Mouse (Mus musculus) stomach, postnatal 0 days (tissue): ENCODE measurements at regions not wholly inside any gene's neighbourhood (a gene's known extent, or its start where the extent isn't known, plus 50 kb on each side); places are given as distances from the start of the nearest gene placed in this dataset.

ENCODE experiments used
- ATAC-seq: fragments of 200-750 bp; cut with Nextera tagmentation; 2 replicates; pipeline ENCODE4 v1.8.0; 2017; ENCODE audit not compliant: low FRiP score, low TSS enrichment
- DNase-seq: peaks from one replicate; pipeline ENCODE4 v3.0.0-alpha.2; 2016; ENCODE audit warnings: low spot score
- H3K27ac ChIP-seq: fragments of 300-500 bp; sonication (generic); replicated peaks from 2 replicates; pipeline ENCODE4 v1.5.1; 2014; ENCODE audit warnings: mild to moderate bottlenecking, control low read depth
- H3K27me3 ChIP-seq: fragments of 300-500 bp; sonication (generic); 2 replicates; pipeline ENCODE4 v1.6.1; 2014; ENCODE audit warnings: low read length; ENCODE audit not compliant: control insufficient read depth, insufficient read depth
- H3K36me3 ChIP-seq: fragments of 300-500 bp; sonication (generic); 2 replicates; pipeline ENCODE4 v1.6.1; 2014; ENCODE audit warnings: low read length, mixed read lengths; ENCODE audit not compliant: control insufficient read depth, insufficient read depth
- H3K4me1 ChIP-seq: fragments of 300-500 bp; sonication (generic); replicated peaks from 2 replicates; pipeline ENCODE4 v1.6.1; 2014; ENCODE audit warnings: antibody characterized with exemption; ENCODE audit not compliant: control insufficient read depth, insufficient read depth
- H3K4me2 ChIP-seq: fragments of 300-500 bp; sonication (generic); replicated peaks from 2 replicates; pipeline ENCODE4 v1.6.1; 2014; ENCODE audit warnings: low read depth, mild to moderate bottlenecking, control low read depth, moderate library complexity
- H3K4me3 ChIP-seq: fragments of 300-500 bp; sonication (generic); 2 replicates; pipeline ENCODE4 v1.5.1; 2014; ENCODE audit warnings: low read depth, low read length, control low read depth
- H3K9ac ChIP-seq: fragments of 300-500 bp; sonication (generic); 2 replicates; pipeline ENCODE4 v1.6.1; 2014; ENCODE audit warnings: mild to moderate bottlenecking, low read length, control low read depth, mixed read lengths
- H3K9me3 ChIP-seq: fragments of 300-500 bp; sonication (generic); 2 replicates; pipeline ENCODE4 v1.6.1; 2016; ENCODE audit warnings: low read length; ENCODE audit not compliant: control insufficient read depth
- CTCF ChIP-seq: IDR thresholded peaks from 2 replicates; pipeline ENCODE4 v1.5.1; 2016; ENCODE audit warnings: antibody characterized with exemption, low read depth, mild to moderate bottlenecking, moderate library complexity
- EP300 ChIP-seq: optimal IDR thresholded peaks from 2 replicates; pipeline ENCODE3; 2016; ENCODE audit warnings: antibody characterized with exemption
- WGBS: fragments of 180-500 bp; shearing (Covaris S2); extraction: QIAGEN DNeasy Blood & Tissue Kit; methylation state at CpG from one replicate; pipeline ENCODE4 v1.1.7; 2014; 5-methylcytosine and 5-hydroxymethylcytosine counted together

GRCm38 (mm10) chr7:133441169-133441568 lies 160.8 kb downstream of the Tex36 start:
- H3K9ac ChIP-seq, result no peak overlapping the region
- H3K4me3 ChIP-seq, result no peak overlapping the region
- no peaks in the 10 kb centered on the region for H3K9me3 ChIP-seq
- no peak overlapping the region for H3K27ac ChIP-seq
- no peak for DNase-seq
- no peaks in the 10 kb centered on the region for H3K27me3 ChIP-seq
- no peaks in the 10 kb centered on the region for H3K4me1 ChIP-seq
- WGBS, result 64% methylated on average over 6 of the region's 6 CpGs
- no peak for ATAC-seq
- H3K36me3 ChIP-seq, result no peaks in the 10 kb centered on the region
- H3K4me2 ChIP-seq, result no peak overlapping the region
- TF ChIP-seq CTCF, result no peak
- TF ChIP-seq EP300, result no peak

DNA sequence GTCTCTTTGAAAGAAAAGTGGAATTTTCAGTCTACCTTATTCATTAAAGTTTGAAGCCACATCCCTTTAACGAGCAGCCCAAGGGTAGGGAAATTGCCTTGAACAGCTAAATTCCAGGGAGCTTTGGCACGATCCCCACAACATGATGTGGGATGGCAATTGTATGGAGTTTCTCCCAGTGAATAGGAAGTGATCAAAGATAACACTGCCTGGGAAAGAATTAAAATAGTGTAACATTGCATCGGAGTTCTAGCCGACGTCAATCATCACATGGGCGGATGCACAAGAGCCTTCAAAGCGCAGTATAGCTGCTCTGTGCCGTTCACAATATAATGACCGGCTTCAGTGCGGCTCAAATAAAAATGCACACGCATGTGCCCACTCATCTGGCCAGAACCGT lies 161.2 kb downstream of the Tex36 start:
- WGBS, result 47% methylated on average over 12 of the region's 12 CpGs
- no peak overlapping the region for H3K9ac ChIP-seq
- H3K4me1 ChIP-seq, result no peaks in the 10 kb centered on the region
- TF ChIP-seq CTCF (no peak), EP300 (no peak)
- no peak overlapping the region for H3K27ac ChIP-seq
- no peak for ATAC-seq
- H3K4me2 ChIP-seq, result no peak overlapping the region
- DNase-seq, result no peak
- H3K9me3 ChIP-seq, result no peaks in the 10 kb centered on the region
- no peaks in the 10 kb centered on the region for H3K27me3 ChIP-seq
- no peak overlapping the region for H3K4me3 ChIP-seq
- H3K36me3 ChIP-seq, result no peaks in the 10 kb centered on the region

- no peak overlapping the region for H3K9ac ChIP-seq
- no peaks in the 10 kb centered on the region for H3K36me3 ChIP-seq
- no peak overlapping the region for H3K4me3 ChIP-seq
- ATAC-seq (no peak), DNase-seq (no peak)
- no peaks in the 10 kb centered on the region for H3K9me3 ChIP-seq
- TF ChIP-seq CTCF (no peak), EP300 (no peak)
- no peak overlapping the region for H3K4me2 ChIP-seq
- no peaks in the 10 kb centered on the region for H3K27me3 ChIP-seq
- H3K4me1 ChIP-seq, result no peaks in the 10 kb centered on the region
- WGBS, result 64% methylated on average over 6 of the region's 6 CpGs
- H3K27ac ChIP-seq, result no peak overlapping the region
These were observed 161.9 kb downstream of the Tex36 start for GRCm38 (mm10) chr7:133440086-133440485.

GRCm38 (mm10) chr7:133438631-133439030 lies 163.3 kb downstream of the Tex36 start:
- Histone ChIP-seq H3K4me1 (no peaks in the 10 kb centered on the region), H3K27me3 (no peaks in the 10 kb centered on the region)
- no peak for ATAC-seq

DNA sequence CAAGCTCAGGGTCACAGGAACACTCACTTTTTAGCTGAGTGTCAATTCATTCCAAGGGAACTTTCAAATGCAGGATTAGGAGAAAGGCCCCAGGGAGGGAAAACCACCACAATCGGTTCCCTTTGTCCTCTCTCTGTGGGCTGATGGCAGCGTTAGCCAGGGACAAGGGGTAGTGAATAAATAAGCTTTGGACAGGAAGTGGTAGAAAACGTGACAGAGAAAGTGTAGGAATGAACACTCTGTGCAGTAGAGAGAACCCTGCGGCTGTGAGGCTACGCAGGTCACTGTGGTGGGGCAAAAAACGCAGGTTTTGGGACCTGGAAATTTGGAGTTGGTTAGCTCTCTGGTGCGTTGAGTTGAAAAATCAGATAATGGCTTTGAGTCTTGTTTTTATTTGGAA lies 164.1 kb downstream of the Tex36 start:
- no peaks in the 10 kb centered on the region for H3K9me3 ChIP-seq
- H3K27me3 ChIP-seq, result no peaks in the 10 kb centered on the region
- 51% methylated on average over 7 of the region's 7 CpGs for WGBS
- H3K4me3 ChIP-seq, result no peak overlapping the region
- H3K36me3 ChIP-seq, result no peaks in the 10 kb centered on the region
- no peak overlapping the region for H3K4me2 ChIP-seq
- H3K4me1 ChIP-seq, result no peaks in the 10 kb centered on the region
- H3K9ac ChIP-seq, result no peak overlapping the region
- ATAC-seq (no peak), DNase-seq (no peak)
- no peak overlapping the region for H3K27ac ChIP-seq
- TF ChIP-seq EP300, result no peak
- no peak for TF ChIP-seq CTCF

More at GRCm38 (mm10) chr7:133438631-133439030, 163.3 kb downstream of the Tex36 start:
- no peak overlapping the region for H3K4me2 ChIP-seq
- H3K9ac ChIP-seq, result no peak overlapping the region
- 67% methylated on average over 6 of the region's 6 CpGs for WGBS
- no peak overlapping the region for H3K4me3 ChIP-seq
- no peaks in the 10 kb centered on the region for H3K9me3 ChIP-seq
- TF ChIP-seq EP300 (no peak), CTCF (no peak)
- DNase-seq, result no peak
- no peak overlapping the region for H3K27ac ChIP-seq
- no peaks in the 10 kb centered on the region for H3K36me3 ChIP-seq

DNA sequence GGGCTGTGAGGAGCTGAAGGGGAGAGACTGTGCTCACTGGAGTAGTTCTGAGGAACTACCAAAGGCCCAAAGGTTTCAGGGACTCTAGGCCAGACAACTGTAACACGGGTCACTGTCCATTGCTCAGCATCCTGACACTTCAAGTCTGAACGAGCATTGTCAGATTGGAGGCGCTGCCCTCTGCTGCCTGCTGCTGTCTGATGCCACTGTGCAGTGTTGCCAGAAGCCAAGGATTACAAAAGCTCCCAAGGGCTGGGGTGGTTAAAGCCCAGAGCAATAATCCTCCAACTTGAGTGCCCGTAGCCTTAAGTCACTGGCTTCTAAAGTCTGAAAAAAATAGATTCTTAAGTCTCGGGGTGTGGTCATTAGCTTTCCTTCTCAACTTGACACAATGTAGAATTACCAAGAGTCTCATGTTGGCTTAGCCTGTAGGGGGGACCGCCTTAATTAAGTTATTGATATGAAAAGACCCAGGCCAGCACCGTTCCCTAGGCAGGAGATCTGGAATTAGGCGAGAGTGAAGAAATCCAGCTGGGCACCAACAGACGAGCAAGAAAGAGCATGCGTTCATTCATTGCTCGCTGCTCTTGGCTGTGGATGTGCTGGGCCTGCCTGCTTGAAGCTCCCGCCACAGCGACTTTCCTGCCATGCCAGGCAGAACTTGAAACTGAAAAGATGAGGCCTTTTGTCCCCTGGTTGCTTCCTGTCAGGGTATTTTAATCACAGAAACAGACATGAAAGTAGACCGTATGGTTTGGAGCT lies 166.2 kb downstream of the Tex36 start:
- Histone ChIP-seq H3K9ac (no peak overlapping the region), H3K36me3 (no peaks in the 10 kb centered on the region), H3K4me1 (no peaks in the 10 kb centered on the region), H3K27ac (no peak overlapping the region), H3K9me3 (no peaks in the 10 kb centered on the region), H3K4me2 (no peak overlapping the region), H3K4me3 (no peak overlapping the region), H3K27me3 (no peaks in the 10 kb centered on the region)
- TF ChIP-seq EP300 (no peak), CTCF (0 out of 2 replicates have a peak, but pooled peaks have one; percentile 25)
- no peak for DNase-seq
- 70% methylated on average over 14 of the region's 14 CpGs for WGBS
- ATAC-seq, result no peak
